Mouse (Mus musculus): Measurements from ENCODE around the gene Ppm1l. TPM values are rescaled to one million over a fixed set of nuclear protein-coding genes. Genes with fewer than 3 reads are reported as not detected.
"Not testable (repeated sequence)": the region's sequence is repeated elsewhere in the genome, so short reads cannot be mapped to it uniquely, and the experiment has no call there.

Ppm1l gene
- total RNA-seq, 2 experiments from 2014 or later = 27.2 to 29.4 TPM

- no peak for ATAC-seq (replicated peaks; ENCODE audit: low FRiP score, poor library complexity, severe bottlenecking)
Measured at GRCm38 (mm10) chr3:69423371-69423770, 106.7 kb downstream of the Ppm1l start.

DNA sequence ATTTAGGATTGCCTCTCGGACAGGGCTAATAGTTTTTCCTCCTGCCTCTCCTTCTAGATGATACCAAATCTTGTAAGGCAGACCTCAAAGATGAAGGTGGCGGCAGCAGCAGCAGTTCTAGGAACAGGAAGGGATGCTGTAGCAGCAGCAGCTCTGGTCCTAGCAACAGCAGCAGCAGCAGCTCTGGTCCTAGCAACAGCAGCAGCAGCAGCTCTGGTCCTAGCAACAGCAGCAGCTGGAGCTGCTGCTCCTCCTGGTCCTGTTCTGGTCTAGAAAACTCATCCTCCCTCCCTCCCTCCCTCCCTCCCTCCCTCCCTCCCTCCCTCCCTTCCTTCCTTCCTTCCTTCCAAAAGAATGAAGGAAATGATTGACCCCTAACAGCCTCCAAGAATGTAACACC, 108.1 kb downstream of the Ppm1l start:
- ATAC-seq (replicated peaks; ENCODE audit: low FRiP score, poor library complexity, severe bottlenecking) = not testable (repeated sequence)

DNA sequence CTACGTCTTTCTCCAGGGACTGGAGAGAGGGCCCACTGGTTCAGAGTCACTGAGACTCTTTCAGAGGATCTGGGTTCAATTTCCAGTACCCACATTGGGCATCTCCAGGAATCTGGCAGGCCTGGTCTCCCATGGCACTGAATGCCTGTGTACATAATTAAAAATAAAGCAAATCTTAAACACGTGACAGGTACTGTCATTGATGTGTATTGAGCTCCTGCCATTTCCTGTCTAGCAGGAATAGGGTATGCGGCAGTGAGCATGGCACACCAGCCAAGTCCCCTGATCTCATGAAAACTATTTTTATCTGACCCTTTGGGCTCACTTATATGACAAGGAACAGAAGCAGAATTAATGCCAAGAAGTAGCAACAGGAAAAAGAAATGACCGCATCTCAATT, 110.6 kb downstream of the Ppm1l start:
- ATAC-seq (replicated peaks; ENCODE audit: low FRiP score, poor library complexity, severe bottlenecking) = no peak

GRCm38 (mm10) chr3:69428221-69428620, 111.6 kb downstream of the Ppm1l start:
- no peak for ATAC-seq (replicated peaks; ENCODE audit: low FRiP score, poor library complexity, severe bottlenecking)

DNA sequence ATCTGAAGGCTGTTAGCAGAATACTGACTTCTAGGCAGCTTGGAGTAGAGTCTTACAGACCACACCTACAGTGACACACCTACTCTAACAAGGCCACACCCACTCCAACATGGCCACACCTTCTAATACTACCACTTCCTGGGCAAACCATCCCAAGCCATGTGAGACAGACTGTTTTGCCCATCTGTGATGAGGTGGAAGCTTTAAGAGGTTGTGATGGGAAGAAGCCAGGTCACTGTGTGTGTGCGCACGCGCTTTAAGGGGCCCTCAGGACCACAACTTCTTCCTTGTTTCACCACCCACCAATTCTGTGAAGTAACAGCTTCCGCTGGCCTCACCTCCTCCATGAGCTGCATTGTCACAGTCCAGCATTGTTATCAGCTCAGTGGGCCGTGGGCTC, 112.7 kb downstream of the Ppm1l start:
- peak; percentile 70 for ATAC-seq (replicated peaks; ENCODE audit: low FRiP score, poor library complexity, severe bottlenecking)

GRCm38 (mm10) chr3:69433580-69433979, 116.9 kb downstream of the Ppm1l start:
- ATAC-seq (replicated peaks; ENCODE audit: low FRiP score, poor library complexity, severe bottlenecking) = no peak

GRCm38 (mm10) chr3:69438773-69439514, 122.3 kb downstream of the Ppm1l start:
- ATAC-seq (replicated peaks; ENCODE audit: low FRiP score, poor library complexity, severe bottlenecking) = no peak

DNA sequence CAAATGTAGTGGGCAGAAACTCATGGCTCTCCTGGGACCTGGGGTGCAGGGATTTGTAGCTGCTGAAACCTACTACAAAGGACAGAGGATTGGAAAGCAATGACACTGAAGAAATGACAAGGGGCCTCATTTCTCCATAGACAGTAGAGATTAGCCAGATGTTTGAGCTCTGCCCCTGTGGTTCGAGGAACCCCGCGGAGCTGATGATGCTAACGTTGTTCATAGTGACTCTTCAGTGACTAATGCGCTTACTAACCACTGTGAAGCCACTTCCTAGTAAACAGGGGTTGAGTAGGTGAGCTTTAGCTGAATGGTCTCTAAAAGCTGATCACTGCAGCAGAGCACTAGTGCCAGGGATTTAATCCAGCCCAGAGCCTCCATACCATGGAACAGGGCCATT, 124.1 kb downstream of the Ppm1l start:
- no peak for ATAC-seq (replicated peaks; ENCODE audit: low FRiP score, poor library complexity, severe bottlenecking)

GRCm38 (mm10) chr3:69446989-69447388, 130.3 kb downstream of the Ppm1l start:
- no peak for ATAC-seq (replicated peaks; ENCODE audit: low FRiP score, poor library complexity, severe bottlenecking)

GRCm38 (mm10) chr3:69449041-69449440, 132.4 kb downstream of the Ppm1l start:
- ATAC-seq (replicated peaks; ENCODE audit: low FRiP score, poor library complexity, severe bottlenecking) = no peak

DNA sequence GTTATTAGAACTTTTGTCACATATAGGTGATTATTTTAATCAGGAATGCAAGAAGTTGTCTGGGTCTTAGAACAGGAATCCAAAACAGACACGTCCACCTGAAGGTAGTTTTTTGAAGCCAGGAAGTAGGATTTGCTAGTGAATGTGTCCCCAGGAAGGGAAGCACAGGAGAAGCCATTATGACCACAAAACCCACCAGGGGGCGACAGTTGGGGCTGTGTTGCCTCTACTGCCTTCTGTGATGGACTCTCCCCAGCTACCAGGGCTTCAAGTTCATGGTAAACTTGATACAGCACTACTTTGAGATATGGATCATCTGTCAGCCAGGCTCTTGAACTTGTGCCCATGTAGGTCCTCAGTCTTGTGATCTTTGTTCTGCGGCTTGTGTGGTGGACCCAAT, 137.7 kb downstream of the Ppm1l start:
- no peak for ATAC-seq (replicated peaks; ENCODE audit: low FRiP score, poor library complexity, severe bottlenecking)

DNA sequence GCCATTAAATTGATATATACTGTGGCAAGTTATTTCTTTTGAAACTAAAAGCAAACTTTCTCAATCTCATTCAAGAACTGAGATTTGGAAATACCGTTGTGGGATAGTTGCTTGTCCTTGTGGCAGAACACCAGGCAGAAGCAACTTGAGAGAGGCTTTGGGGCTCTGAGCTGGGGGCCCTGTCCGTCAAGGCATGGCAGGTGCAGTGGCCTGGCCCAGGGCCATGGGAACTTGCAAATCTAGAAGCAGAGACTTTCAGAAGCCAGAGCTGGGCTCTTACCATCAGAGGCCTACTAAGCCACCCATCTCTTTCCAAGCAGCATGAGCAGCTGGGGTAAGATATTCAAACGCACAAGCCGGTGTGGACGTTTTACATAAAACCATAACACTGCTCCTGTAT, 139.4 kb downstream of the Ppm1l start:
- ATAC-seq (replicated peaks; ENCODE audit: low FRiP score, poor library complexity, severe bottlenecking) = no peak

DNA sequence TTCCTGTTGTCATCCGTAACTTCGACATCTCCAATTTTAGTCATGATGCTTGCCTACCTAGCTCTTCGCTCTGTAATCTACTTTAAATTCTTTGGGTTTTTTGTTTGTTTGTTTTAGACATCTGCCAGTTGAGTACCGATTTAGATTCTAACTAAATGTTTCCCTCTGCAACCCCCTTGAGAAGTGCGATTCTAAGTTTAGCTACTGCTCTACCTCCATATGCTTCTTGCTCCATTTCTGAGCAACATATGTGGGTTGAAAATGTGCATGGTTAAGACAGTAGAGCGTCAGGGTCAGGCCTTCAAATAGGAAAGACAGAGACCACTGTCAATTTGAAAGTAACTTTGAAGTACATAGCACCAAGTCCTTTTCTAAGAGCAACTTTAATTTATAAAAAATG, 142.1 kb downstream of the Ppm1l start:
- ATAC-seq (replicated peaks; ENCODE audit: low FRiP score, poor library complexity, severe bottlenecking) = no peak

DNA sequence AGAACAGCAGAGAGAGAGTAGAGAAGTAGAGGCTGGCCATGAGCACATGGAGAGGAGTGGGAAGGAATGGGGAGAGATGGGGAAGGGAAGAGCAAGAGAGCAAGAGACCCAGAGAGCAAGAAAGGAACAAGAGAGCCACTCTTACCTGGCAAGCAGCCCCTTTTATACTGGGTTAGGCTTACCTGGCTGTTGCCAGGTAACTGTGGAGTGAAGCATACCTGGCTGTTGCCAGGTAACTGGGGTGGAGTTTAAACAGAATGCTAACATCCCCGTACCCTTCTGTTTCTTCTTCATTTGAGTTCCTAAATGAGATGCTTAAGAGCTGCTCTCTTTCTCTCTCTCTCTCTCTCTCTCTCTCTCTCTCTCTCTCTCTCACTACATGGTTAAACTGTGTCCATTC, 145.3 kb downstream of the Ppm1l start:
- ATAC-seq (replicated peaks; ENCODE audit: low FRiP score, poor library complexity, severe bottlenecking) = no peak

- no peak for ATAC-seq (replicated peaks; ENCODE audit: low FRiP score, poor library complexity, severe bottlenecking)
Measured at GRCm38 (mm10) chr3:69465751-69466150, 149.1 kb downstream of the Ppm1l start.

GRCm38 (mm10) chr3:69468280-69469008, 151.8 kb downstream of the Ppm1l start:
- no peak for ATAC-seq (replicated peaks; ENCODE audit: low FRiP score, poor library complexity, severe bottlenecking)

DNA sequence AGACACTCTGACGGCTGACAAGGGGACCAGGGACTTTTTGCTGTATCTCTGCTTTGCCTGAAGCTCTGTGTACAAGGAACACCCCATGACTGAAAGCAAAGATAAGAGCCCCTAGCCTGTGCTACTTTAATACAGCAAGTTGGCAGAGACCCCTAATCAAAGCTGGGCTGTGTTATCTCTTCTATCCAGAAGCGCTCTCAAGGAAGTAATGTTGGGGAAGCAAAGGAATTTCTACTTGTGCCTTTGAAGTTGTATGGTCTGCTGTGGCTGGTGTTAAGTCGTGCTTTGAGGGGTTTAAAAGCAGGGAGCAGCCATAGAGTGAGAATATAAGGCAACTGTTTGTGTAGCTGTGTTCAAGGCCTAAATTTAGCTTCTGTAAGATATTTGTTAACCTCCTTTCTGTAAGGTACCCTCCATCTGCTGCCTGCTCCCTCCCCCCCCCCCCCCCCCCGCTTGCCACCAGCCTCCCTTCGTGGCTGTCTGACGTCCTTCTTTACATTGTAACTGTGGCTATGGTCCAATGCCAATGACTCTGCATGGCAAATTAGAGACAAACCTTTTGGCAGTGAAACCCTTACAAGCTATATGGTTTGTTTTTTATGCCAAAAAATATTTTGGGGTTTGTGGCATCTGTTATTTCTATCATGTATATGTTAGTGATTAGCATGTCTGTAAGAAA, 152.9 kb downstream of the Ppm1l start:
- no peak for ATAC-seq (replicated peaks; ENCODE audit: low FRiP score, poor library complexity, severe bottlenecking)

DNA sequence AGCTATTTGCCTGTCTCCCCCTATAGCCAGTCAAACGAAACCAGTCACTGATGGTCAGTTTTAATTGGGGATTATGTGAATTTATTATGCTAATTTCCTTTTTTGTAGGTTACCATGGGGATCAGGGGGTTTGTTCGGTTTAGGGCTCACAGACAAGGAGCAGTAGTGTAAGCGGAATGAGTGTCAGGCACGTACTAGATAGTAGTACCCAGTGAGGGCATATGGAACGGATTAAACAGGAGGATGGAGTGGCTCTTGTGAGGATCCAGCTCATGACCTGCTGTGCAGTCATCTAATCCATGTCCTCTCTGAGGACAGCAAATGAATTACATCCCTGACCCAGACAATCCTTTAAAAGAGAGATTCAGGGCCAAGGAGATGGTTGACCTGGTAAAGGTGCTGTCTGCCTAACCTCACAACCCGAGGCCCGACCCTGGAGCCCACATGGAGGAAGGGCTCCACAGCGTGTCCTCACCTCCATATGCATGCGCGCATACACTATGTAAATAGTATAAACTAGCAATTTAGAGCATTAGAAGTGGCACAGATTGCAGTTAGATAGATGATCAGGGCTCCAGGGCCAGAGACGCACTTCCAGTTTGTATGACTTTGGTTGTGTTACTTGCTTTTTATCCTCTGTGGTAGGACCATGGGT, 153.6 kb downstream of the Ppm1l start:
- ATAC-seq (replicated peaks; ENCODE audit: low FRiP score, poor library complexity, severe bottlenecking) = no peak

- ATAC-seq (replicated peaks; ENCODE audit: low FRiP score, poor library complexity, severe bottlenecking) = no peak
Measured at GRCm38 (mm10) chr3:69475850-69476450, 159.3 kb downstream of the Ppm1l start.

- ATAC-seq (replicated peaks; ENCODE audit: low FRiP score, poor library complexity, severe bottlenecking) = no peak
Measured at GRCm38 (mm10) chr3:69479937-69480336, 163.3 kb downstream of the Ppm1l start.
